Mouse (Mus musculus): ENCODE data around the gene Hs6st3.

DNA sequence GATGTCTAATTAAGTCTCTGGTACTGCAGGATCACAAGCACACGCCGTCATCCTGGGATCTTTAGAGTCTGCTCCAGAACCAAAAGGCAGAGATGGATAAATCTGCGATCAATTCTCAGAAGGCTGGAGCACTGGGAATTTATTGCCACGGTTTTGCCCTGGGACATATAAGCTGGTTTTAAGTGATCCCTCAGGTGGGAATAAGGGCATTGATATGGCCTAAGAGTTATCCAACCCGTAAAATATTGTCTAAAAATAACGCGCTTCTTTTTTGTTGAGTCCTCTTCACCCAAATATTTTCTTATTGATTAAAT is 693.8 kb downstream of the Hs6st3 start:
- TF ChIP-seq CTCF (conservative IDR thresholded peaks at IDR 0.05; ENCODE audit: insufficient read depth, insufficient read length, low read depth, low read length) (no peak), POLR2A (IDR thresholded peaks at IDR 0.05; ENCODE audit: low read depth, low read length) (no peak)

Data from kidney, adult 2 months (tissue).